Mouse (Mus musculus) spleen, adult 2 months (tissue): ENCODE results near the gene Olfr464. TPM values are rescaled to one million over a fixed set of nuclear protein-coding genes. Genes with fewer than 3 reads are reported as not detected.
A peak's percentile ranks its signal among the peaks of the same experiment; 100 is the strongest.
"Not testable (repeated sequence)": the region's sequence is repeated elsewhere in the genome, so short reads cannot be mapped to it uniquely, and the experiment has no call there.

ENCODE experiments used
- DNase-seq, 2 experiments: peaks; one replicate each; pipeline versions ENCODE4 v3.0.0 to v3.0.0-alpha.2; 2012 to 2021; ENCODE audit warnings: low spot score in 2 of 2, low read depth in 1 of 2
- H3K27ac ChIP-seq: fragments of 200-500 bp; 2 replicates; pipeline ENCODE4 v1.5.1; 2012; ENCODE audit warnings: low read length, inconsistent platforms; ENCODE audit not compliant: insufficient read depth
- H3K27me3 ChIP-seq: fragments of 200-500 bp; 2 replicates; pipeline ENCODE4 v1.6.1; 2012; ENCODE audit warnings: mild to moderate bottlenecking, moderate library complexity, low read length, inconsistent platforms; ENCODE audit not compliant: control insufficient read depth, insufficient read depth
- H3K36me3 ChIP-seq: fragments of 200-500 bp; 2 replicates; pipeline ENCODE4 v1.6.1; 2012; ENCODE audit warnings: mild to moderate bottlenecking, low read length, inconsistent platforms; ENCODE audit not compliant: control insufficient read depth, insufficient read depth
- H3K4me1 ChIP-seq: fragments of 200-500 bp; 2 replicates; pipeline ENCODE4 v1.6.1; 2011; ENCODE audit warnings: inconsistent platforms; ENCODE audit not compliant: control insufficient read depth, insufficient read depth, insufficient read length
- H3K4me3 ChIP-seq: fragments of 200-500 bp; 2 replicates; pipeline ENCODE4 v1.5.1; 2011; ENCODE audit warnings: mild to moderate bottlenecking, inconsistent platforms; ENCODE audit not compliant: insufficient read depth, insufficient read length; ENCODE audit errors: extremely low read depth
- CTCF ChIP-seq: fragments of 200-500 bp; IDR thresholded peaks from 2 replicates; pipeline ENCODE4 v1.5.1; 2011; ENCODE audit warnings: mild to moderate bottlenecking, inconsistent platforms; ENCODE audit not compliant: insufficient read depth, insufficient read length, insufficient replicate concordance; ENCODE audit errors: extremely low read depth
- POLR2A ChIP-seq: fragments of 200-500 bp; IDR thresholded peaks from 2 replicates; pipeline ENCODE4 v1.6.1; 2011; ENCODE audit warnings: low read depth, low read length, inconsistent platforms
- WGBS: fragments of 180-500 bp; shearing (Covaris S2); methylation state at CpG from one replicate; pipeline ENCODE4 v1.1.7; 2018; 5-methylcytosine and 5-hydroxymethylcytosine counted together
- polyA plus RNA-seq: library from polyadenylated mRNA; depleted of rRNA; stranded (reverse); fragments of >200 nt; gene quantifications from 2 replicates; pipeline ENCODE4 v1.2.3, GENCODE M21; 2012; rRNA removed

The Olfr464 gene
- polyA plus RNA-seq, 1 experiment = not detected

DNA sequence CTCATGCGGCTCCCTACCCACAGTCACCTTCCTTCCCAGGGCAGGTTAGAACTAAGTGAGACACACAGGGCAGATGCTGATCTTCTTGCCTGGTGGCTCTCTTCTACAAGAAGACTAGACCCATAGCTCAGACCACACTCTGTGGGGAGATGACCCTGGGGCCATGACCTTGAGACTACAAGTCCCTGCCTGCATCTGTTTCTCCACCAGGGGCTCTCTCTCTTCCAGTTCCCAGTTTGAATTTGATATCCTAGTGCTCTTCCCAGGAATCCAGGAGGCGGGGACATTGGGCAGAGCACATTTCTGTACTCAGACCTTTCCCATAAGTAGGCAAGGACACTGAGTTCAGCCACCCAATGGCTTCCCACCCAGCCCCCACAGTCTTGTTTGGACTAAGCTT is 50.7 kb downstream of the Olfr464 start:
- Histone ChIP-seq H3K4me3 (no peak overlapping the region), H3K27ac (no peak overlapping the region), H3K36me3 (no peaks in the 10 kb centered on the region), H3K27me3 (no peaks in the 10 kb centered on the region; the same call in 1 of the 2 replicates), H3K4me1 (no peaks in the 10 kb centered on the region)
- no peak for DNase-seq
- no peak for TF ChIP-seq POLR2A
- TF ChIP-seq CTCF = no peak
- WGBS = 82% methylated on average over 2 of the region's 2 CpGs

DNA sequence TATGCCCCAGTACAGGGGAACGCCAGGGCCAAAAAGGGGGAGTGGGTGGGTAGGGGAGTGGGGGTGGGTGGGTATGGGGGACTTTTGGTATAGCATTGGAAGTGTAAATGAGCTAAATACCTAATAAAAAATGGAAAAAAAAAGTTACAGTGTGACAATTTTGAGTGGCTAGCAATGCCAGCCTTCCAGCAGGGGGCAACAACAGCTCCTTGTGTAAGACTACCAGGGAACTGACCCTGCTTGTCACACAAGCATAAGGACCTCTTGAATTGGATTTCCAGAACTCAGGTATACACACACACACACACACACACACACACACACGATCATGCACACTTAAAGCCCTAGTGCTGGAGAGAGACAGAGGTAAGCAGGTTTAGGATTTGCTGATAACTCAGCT is 53.9 kb downstream of the Olfr464 start:
- not testable (repeated sequence) for H3K27me3 ChIP-seq, H3K4me1 ChIP-seq, H3K4me3 ChIP-seq, H3K27ac ChIP-seq, H3K36me3 ChIP-seq
- DNase-seq = peak in 1 of 2 experiments; percentile 28
- 88% methylated on average over 1 of the region's 2 CpGs for WGBS

Other genes starting within 250 kb of the Olfr464 start
- 59.1 and 62.2 TPM in 2 replicates for gene Supt4a, start 183.4 kb downstream of the Olfr464 start, polyA plus RNA-seq
- gene Tspoap1, start 160.4 kb downstream of the Olfr464 start, polyA plus RNA-seq = 6.1 and 6.2 TPM in 2 replicates
- 21.9 and 28.7 TPM in 2 replicates for gene Mpo, start 127.4 kb downstream of the Olfr464 start, polyA plus RNA-seq
- gene Lpo, start 92.7 kb downstream of the Olfr464 start, polyA plus RNA-seq = 0.02 and 0.09 TPM in 2 replicates
- gene Mks1, start 67.8 kb downstream of the Olfr464 start, polyA plus RNA-seq = 12.6 and 13.3 TPM in 2 replicates
- 2.5 and 12.7 TPM in 2 replicates for gene Epx, start 45.4 kb downstream of the Olfr464 start, polyA plus RNA-seq
- gene Olfr462, start 28.7 kb downstream of the Olfr464 start, polyA plus RNA-seq = not detected in 2 replicates
- gene Olfr463, start 23.6 kb downstream of the Olfr464 start, polyA plus RNA-seq = not detected in 2 replicates
- 28.6 and 33.8 TPM in 2 replicates for gene Dynll2, start 66.6 kb upstream of the Olfr464 start, polyA plus RNA-seq
- 106 and 133 TPM in 2 replicates for gene Srsf1, start 126.4 kb upstream of the Olfr464 start, polyA plus RNA-seq
- 14.2 and 15.5 TPM in 2 replicates for gene Vezf1, start 147.3 kb upstream of the Olfr464 start, polyA plus RNA-seq
- 10.7 and 12.1 TPM in 2 replicates for gene Cuedc1, start 177.1 kb upstream of the Olfr464 start, polyA plus RNA-seq